Mouse (Mus musculus): ENCODE measurements around the gene Acvr1b. TPM values are rescaled to one million over a fixed set of nuclear protein-coding genes. Genes with fewer than 3 reads are reported as not detected.

The Acvr1b gene
- 10 to 100 TPM; 23.0 to 34.4 TPM for total RNA-seq (2021)
- long read RNA-seq, experiment 1, partial matches to known transcripts: 0 of 2 reads
- long read RNA-seq, experiment 1, other reads (novel, unspliced or antisense): 2 of 2 reads
- long read RNA-seq, experiment 2, partial matches to known transcripts: 0 of 7 reads
- long read RNA-seq, experiment 2, other reads (novel, unspliced or antisense): 7 of 7 reads

- DNase-seq: peak; percentile 93
Measured at GRCm38 (mm10) chr15:101173421-101174211, at the start of gene Acvr1b. Gene Acvr1b (plus strand): TSS chr15:101174067.

DNA sequence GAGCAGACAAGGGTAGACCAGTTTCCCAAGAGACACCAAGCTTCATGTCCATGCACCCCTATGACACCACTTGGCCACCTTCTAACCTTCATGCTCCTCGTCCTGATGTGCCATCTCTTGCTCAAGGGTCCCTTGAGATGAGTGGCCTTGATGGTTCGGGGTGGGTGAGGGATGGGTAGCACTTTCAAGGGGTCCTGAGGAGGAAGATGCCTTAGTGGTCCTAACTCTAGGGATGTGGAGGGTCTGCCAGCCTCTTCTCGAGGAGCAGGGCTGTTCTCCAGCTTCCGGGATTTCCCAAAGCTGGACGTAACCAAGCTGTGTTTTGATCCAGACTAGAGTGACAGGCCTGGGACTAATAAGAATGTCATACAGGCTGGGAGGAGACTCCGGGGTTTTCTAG, 48.3 kb upstream of the Acvr1b start:
- DNase-seq: no peak

DNA sequence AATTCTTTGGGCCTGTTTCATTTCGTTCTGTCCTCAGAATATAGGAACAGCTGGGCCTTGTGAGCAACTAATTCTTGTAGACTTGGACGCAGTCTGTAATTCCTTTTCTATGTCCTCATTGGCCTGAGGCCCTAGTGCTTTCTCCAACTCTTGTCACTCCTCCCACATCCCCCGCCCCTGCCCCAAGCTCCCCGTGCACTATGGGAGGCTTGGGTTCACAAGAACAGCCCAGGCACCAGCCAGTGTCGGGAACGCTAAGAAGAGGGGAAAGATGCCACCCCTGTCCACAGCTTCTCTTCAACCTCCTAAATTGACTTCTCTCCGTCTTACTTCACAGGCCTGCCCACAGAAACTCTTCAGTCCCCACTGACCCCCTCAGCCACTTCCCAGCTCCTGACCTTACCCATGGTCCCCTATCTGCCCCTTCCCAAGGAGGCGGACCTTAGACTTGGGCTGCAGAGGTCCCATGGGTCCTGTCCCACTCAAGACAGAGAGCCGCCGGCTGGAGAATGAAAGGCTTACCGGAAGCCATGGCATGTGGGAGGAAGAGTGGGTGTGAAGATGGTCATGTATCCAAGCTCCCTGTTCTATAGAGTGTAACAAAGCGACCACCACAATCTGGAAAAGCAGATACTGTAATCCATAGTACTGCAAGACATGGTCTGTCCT, 46.9 kb upstream of the Acvr1b start:
- DNase-seq: peak; percentile 71

DNA sequence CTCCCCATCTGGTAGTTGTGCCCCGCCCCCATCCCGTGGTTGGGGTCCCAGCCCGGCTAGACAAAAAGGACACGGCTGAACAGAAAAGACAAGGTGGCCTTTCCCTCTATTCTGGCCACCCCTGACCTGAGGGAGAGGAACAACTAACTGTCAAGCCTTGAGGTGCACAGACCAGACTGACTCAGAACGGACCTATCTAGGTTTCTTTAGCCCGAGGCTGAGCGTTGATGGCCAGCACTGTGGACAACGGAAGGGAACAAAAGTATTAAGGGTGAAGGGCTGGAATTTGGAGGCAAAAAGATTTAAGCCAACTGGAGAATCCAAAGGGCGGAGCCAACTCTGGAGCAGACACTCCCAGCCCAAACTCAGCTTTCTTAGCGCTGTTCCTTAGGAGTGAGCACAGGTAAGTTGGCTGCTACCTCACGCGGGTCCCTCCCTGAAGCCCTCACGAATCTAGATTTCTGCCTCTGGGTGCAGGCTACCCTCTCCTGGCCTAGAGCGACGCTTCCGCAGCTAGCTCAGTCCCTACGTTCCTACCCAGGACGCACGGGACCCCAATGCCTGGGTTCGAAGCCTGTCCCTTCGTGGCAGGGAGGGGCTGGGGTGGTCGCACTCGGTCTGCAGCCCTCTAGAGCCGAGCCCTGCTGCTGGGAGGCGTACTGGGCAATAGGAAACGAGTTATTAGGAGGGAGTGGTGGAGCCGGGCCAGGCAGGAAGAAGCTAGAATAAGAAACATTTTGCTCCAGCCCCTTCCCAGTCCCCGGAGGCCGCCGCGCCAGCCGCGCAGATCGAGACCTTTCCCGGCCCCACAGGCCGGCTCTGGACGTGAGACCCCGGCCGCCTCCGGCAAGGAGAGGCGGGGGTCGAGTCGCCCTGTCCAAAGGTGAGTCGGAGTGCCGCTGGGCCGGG, 45.4 kb upstream of the Acvr1b start, which contains the start of gene Acvrl1:
Gene Acvrl1 (plus strand): TSS at position 342 of the 909 bp plus-strand sequence.
- peak; percentile 63 for DNase-seq

DNA sequence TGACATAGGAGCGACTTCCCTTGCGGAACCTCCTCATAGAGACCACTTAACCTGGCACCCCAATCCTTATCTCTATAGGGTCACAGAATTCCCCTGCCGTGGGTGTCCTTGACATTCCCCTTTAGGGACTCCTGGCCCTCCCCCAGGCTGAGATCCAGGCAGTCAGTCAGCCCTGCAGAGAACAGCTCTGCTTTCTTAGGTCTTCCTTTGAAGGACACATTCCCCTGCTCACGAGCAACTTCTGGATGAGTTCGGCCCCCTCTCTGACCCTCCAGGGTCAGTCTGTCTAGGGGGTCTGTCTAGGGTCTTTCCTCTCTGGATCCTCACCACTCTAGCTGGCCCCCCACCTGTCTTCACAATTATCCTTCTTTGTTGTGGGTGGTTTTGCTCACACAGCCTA, 44.5 kb upstream of the Acvr1b start:
- DNase-seq: no peak

DNA sequence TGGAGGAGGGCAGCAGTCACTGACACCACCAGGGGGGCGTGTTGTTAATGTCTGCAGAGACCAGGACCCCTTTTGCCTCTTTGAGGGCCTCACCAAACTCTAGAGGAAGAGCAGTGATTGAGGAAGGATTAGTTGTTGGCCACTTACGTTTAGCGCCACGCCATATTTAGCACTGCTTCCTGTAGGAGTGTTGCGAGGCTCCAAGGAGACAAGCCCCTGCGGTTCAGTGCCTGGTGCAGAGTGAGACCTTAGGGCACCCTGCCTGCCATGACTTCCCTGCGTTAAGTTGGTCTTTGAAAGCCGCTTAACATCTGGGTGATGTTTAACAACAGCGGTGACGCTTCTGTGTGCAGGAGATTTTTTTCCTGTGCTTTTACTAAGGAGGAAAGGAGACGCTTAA, 42.4 kb upstream of the Acvr1b start:
- DNase-seq: no peak

- no peak for DNase-seq
Measured at GRCm38 (mm10) chr15:101132041-101132440, 41.8 kb upstream of the Acvr1b start.

DNA sequence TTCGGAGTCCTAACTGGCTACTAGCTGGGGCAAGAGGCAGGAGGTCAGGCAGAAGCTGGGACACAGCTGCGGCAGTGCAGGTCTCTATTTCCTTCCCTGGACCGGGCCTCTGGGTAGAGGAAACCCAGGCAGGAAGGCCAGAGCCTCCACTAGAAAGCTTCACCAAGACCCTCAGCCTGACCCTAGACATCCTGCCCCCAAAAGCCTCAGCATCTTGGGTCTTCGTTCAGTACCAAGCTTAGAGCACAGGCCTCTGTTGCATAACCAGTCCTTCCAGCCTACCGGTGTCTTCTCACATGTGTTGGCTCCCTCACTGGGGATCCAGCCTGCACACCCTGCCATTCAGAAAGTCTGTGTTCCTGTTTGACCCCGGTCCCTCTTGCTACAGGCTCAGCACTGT, 41.1 kb upstream of the Acvr1b start:
- no peak for DNase-seq

DNA sequence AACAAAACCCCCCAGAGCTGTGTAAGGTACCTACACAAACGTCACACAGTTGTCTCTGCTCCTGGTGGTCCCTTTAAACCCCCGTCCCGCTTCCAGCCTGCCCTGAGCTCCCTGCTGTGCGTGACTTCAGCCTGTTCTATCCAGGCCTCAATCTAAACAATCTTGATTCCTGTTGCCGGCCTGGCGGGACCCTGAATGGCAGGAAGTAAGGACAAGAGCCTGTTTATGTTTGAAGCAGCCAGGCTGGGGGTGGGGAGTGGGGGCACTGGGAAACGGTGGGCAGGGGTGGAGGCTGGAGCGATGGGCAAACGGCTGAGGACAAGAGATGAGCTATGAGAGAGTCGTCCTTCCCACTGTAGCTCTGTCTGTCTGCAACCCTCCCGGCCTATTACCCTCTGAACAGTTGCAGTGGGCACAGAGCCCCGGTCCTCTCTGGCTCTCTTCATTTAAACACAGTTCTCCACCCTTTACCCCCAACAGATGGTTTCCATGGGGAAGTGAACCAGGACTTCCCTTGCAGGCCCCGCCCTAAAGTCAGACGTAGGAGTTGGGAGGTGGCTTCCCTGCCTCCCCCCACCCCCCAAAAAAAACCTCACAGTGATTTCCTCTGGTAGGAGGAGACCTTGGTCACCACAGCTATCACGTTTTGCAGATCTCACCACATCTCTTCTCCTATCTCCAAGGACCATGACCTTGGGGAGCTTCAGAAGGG, 39.7 kb upstream of the Acvr1b start:
- peak; percentile 47 for DNase-seq

- no peak for DNase-seq
Measured at GRCm38 (mm10) chr15:101135405-101135804, 38.5 kb upstream of the Acvr1b start.

GRCm38 (mm10) chr15:101137455-101137854, 36.4 kb upstream of the Acvr1b start:
- no peak for DNase-seq

DNA sequence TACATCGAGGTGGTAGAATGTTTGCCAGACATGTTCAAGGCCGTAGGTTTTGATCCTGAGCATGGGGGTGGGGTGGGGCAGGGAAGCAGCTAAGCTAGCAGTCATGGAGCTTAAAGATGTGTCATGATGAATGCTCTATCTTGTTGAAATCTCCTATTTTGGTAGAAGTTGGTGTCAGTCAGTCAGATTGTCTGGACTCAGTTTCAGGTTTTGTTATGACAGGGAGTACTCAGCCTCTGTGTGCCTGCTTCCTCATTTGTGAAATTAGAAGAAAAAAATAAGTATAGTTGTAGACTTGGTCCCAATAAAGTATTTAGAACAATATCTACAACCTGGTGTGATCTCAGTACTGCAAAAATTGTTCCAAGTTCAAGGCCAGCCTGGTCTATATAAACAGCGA, 35.2 kb upstream of the Acvr1b start:
- no peak for DNase-seq

GRCm38 (mm10) chr15:101139885-101140284, 34.0 kb upstream of the Acvr1b start:
- DNase-seq: peak; percentile 84

- DNase-seq: peak; percentile 6
Measured at GRCm38 (mm10) chr15:101140587-101140986, 33.3 kb upstream of the Acvr1b start.

- peak; percentile 83 for DNase-seq
Measured at GRCm38 (mm10) chr15:101141061-101141541, 32.8 kb upstream of the Acvr1b start.

GRCm38 (mm10) chr15:101142672-101143071, 31.2 kb upstream of the Acvr1b start:
- DNase-seq: peak; percentile 55

DNA sequence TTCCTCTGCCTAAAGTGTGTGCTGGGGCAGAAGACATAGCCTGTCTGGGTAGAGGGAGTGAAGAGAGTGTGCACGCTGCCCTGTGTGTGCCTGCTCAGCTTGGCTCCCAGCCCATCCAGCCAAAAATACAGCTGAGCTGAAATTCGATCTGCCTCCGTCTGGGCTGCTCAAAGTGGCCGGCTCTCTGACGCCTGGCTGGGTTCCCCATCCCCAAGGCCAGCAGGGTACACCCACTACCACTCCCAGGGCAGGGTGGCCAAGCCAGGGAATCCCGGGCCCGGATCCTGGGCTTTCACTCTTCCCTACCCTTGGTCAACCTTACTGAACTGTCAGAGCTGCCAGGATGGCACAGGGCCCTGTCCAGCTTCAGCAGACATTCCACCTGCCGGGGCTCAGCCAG, 30.4 kb upstream of the Acvr1b start:
- DNase-seq: peak; percentile 94

GRCm38 (mm10) chr15:101144176-101144575, 29.7 kb upstream of the Acvr1b start:
- DNase-seq: peak; percentile 53

GRCm38 (mm10) chr15:101144779-101145178, 29.1 kb upstream of the Acvr1b start:
- DNase-seq: no peak

DNA sequence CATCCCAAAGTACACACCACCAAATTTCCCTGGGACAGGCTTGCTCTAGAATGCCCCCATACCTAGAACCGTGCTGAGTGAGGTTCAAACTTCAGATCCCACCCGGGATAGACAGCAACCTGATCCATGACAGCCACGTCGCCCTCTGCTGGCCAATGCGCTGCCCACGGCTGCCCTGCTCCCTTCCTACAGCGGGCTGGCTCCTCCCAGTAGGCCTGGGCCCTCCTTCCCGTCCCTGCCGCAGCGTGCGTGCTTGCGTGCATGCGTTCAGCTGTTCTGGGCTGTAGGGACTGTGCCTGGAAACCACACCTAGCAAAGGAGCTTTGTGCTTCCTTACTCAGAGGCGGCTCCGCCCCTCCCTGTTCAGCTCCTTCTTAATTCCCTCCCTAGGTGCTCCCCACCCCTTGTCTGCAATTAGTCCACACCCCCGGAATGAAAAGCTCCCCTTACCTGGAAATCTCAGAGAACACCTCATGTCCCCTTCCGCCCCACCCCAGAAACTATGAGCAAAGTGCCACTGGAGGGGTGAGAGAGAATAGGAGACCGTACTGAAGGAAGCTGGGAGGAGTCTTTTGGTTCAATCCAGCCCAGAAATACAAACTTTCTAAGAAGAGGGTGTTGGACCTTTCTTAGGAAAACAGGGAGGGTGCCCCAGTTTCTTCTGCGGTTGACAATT, 28.3 kb upstream of the Acvr1b start:
- DNase-seq: peak; percentile 96

Measured in gastrocnemius, postnatal 25 days (tissue).